Mouse (Mus musculus) ES-E14 (cell line): ENCODE measurements around the gene Rab44. TPM values are rescaled to one million over a fixed set of nuclear protein-coding genes. Genes with fewer than 3 reads are reported as not detected.

Experiments
- DNase-seq: peaks from one replicate; pipeline ENCODE4 v3.0.0-alpha.2; 2013; ENCODE audit warnings: low read depth, low spot score
- H3K27ac ChIP-seq: 2 replicates; pipeline ENCODE4 v1.5.1; 2012; ENCODE audit warnings: low read depth, mild to moderate bottlenecking, low read length, moderate library complexity, mixed read lengths; ENCODE audit not compliant: poor library complexity, insufficient read depth, severe bottlenecking
- H3K36me3 ChIP-seq: 2 replicates; pipeline ENCODE4 v1.6.1; 2012; ENCODE audit warnings: mild to moderate bottlenecking, low read length, moderate library complexity, mixed read lengths; ENCODE audit not compliant: control insufficient read depth, poor library complexity, insufficient read depth, severe bottlenecking
- H3K4me1 ChIP-seq, 2 experiments: fragments of 150-350 bp in 1 of 2; sonication (generic) in 1 of 2; 2 replicates each; pipeline ENCODE4 v1.6.1; 2012; ENCODE audit warnings: low read length in 2 of 2, mild to moderate bottlenecking in 1 of 2, mixed read lengths in 1 of 2; ENCODE audit not compliant: control insufficient read depth in 2 of 2, insufficient read depth in 2 of 2, poor library complexity in 1 of 2
- H3K4me3 ChIP-seq, 2 experiments: fragments of 150-350 bp in 1 of 2; sonication (generic) in 1 of 2; 2 replicates each; pipeline ENCODE4 v1.5.1; 2012; ENCODE audit warnings: low read length in 2 of 2, low read depth in 1 of 2, mild to moderate bottlenecking in 1 of 2, mixed read lengths in 1 of 2; ENCODE audit not compliant: insufficient read depth in 1 of 2, poor library complexity in 1 of 2, severe bottlenecking in 1 of 2
- H3K9ac ChIP-seq: 2 replicates; pipeline ENCODE4 v1.6.1; 2012; ENCODE audit warnings: low read depth, mild to moderate bottlenecking, low read length, mixed read lengths; ENCODE audit not compliant: poor library complexity, insufficient read depth, severe bottlenecking
- H3K9me3 ChIP-seq: fragments of 150-350 bp; sonication (generic); 2 replicates; pipeline ENCODE4 v1.6.1; 2012; ENCODE audit warnings: low read depth, mild to moderate bottlenecking, low read length; ENCODE audit not compliant: control insufficient read depth, insufficient read depth
- CHD2 ChIP-seq: IDR thresholded peaks from 2 replicates; pipeline ENCODE4 v1.6.1; 2014; ENCODE audit warnings: mild to moderate bottlenecking, low read depth, low read length, inconsistent platforms
- HCFC1 ChIP-seq: IDR thresholded peaks from 2 replicates; pipeline ENCODE4 v1.6.1; 2012; ENCODE audit warnings: low read length, inconsistent platforms, borderline replicate concordance; ENCODE audit not compliant: insufficient read depth
- MAFK ChIP-seq: IDR thresholded peaks from 2 replicates; pipeline ENCODE4 v1.6.1; 2014; ENCODE audit warnings: mild to moderate bottlenecking, low read depth, low read length, inconsistent platforms; ENCODE audit not compliant: insufficient read depth
- ZC3H11A ChIP-seq: IDR thresholded peaks from 2 replicates; pipeline ENCODE4 v1.6.1; 2012; ENCODE audit warnings: low read depth, mild to moderate bottlenecking, inconsistent platforms, low read length, borderline replicate concordance
- ZNF384 ChIP-seq: IDR thresholded peaks from 2 replicates; pipeline ENCODE4 v1.6.1; 2012; ENCODE audit warnings: low read depth, low read length, inconsistent platforms
- in situ Hi-C, 2 experiments: fragments of 600-800 bp; cut with MboI; formaldehyde crosslinking; loops; one replicate each; pipeline ENCODE4 v1.15.1; 2025; ENCODE audit warnings: low sequenced_read_pairs in 2 of 2, inconsistent platforms in 1 of 2; ENCODE audit not compliant: unreplicated experiment in 2 of 2
- total RNA-seq: library from RNA; depleted of rRNA; stranded (reverse); fragments of 300-350 nt; gene quantifications from 2 replicates; pipeline ENCODE4 v1.2.3, GENCODE M21; 2012; rRNA removed

The Rab44 gene
- total RNA-seq, 1 experiment = 0.31 TPM

DNA sequence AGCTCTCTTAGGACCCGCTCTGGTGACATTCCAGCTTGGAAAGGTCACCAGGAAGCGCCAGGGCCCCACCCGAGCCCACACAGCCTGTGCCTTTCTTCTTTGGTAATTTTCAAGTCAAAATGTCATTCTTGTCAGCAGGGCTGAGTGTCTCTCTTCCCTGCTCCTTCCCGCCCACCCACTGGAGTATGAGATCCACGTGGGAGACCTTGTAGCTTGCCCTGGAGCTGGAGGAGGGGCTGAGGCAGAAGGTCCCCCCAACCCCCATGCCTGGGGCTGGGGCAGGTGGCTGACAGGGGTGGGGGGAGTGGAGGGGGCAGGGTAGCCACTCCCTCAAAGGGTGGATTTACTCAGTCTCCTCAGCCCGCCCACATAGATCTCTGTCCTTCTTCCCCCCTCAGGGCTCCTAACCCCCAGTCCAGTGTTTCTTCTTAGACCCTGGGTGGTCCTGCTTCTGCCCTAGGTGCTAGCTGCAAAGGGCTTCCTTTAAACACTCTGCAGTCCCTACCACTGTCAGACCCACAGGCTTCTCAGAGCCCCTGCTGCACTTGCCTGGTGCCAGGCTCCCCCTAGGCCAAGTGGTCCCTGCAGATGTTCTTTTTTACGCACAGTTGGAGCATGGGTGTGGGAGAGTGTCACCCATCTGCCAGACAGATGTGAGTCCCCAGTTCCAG lies 71.6 kb downstream of the Rab44 start:
- TF ChIP-seq MAFK (no peak), ZC3H11A (no peak), ZNF384 (no peak), CHD2 (no peak), HCFC1 (no peak)
- DNase-seq = no peak
- Histone ChIP-seq H3K9ac (no peak overlapping the region; the same call in 1 of the 2 replicates), H3K27ac (peak overlapping the region; percentile 14; the same call in 1 of the 2 replicates), H3K9me3 (no peaks in the 10 kb centered on the region), H3K4me1 (peaks cover 10 to 42% of the 10 kb centered on the region in 2 experiments; a peak in 3 of 4 replicates), H3K4me3 (no peak overlapping the region), H3K36me3 (no peaks in the 10 kb centered on the region)
- in situ Hi-C loops = no loop called here

DNA sequence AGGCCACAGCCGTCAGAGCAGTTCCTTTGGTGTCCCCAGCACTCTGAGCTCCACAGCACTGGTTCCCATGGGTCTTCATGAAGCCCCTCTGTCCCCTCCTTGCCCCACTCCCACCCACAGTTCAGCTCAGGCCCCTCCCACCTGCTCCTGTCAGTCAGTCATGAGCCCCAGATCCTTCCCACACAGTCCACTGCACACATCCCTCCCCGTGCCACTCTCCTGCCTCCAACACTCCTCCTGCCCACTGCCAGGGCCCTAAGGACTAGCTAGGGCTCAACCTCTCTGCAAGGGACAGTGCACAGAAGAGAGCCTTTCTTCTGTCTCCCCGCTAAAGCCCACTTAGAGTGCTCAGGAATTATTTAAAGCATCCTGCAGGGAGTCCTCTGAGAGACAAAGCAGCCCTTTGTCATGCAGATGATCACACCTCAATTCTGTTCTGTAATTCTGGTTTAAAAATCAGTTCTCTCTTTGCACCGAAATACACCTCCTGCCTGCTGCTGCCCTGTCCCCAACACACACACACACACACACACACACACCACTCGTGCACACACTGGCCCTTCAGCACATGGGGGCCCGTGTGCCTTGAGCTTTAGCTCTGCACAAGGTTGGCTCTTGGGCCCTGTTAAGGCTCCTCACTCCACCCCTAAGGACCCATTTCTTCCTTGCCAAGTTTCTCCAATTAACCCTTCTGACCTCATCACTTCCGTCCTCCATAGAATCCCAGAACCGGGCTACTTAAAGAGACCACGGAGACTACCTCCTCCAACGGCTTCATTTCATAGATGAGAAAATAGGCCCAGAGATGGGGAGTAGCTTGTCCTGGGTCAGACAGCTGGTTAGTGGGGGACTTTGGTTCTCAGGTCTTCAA lies 73.3 kb downstream of the Rab44 start:
- Histone ChIP-seq H3K27ac (peak overlapping the region; percentile 31; the same call in 1 of the 2 replicates), H3K9ac (no peak overlapping the region), H3K4me1 (peaks cover 10 to 43% of the 10 kb centered on the region in 2 experiments; a peak in 3 of 4 replicates)

DNA sequence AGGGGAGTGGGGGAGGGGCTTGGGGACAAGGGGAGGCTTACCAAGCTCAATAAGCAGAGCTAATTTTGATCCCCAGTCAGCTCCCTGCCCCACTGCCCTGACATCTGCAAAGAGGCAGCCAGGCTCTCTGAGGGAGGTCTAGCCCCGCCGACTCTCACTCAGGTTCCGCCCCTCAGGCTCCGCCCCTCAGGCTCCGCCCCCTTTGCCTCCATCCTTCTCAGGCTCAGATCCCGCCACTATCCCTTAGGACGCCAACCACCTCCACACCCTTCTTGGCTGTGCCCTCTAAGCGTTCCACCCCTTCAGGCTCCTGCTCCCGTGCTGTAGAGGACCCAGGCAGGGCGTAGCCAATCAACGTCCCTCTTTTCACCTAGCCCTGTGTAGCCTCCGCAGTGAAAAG lies 75.0 kb downstream of the Rab44 start:
- TF ChIP-seq HCFC1 (no peak), ZC3H11A (no peak), ZNF384 (no peak), MAFK (no peak), CHD2 (no peak)
- no peak overlapping the region for H3K27ac ChIP-seq
- H3K9me3 ChIP-seq = no peaks in the 10 kb centered on the region
- H3K36me3 ChIP-seq = no peaks in the 10 kb centered on the region
- H3K4me1 ChIP-seq = peaks cover 12 to 49% of the 10 kb centered on the region in 2 experiments; a peak in 3 of 4 replicates
- peak; percentile 95 for DNase-seq
- H3K4me3 ChIP-seq = peak overlapping the region; percentile 39 to 65
- in situ Hi-C loops = no loop called here
- peak overlapping the region; percentile 6; the same call in 1 of the 2 replicates for H3K9ac ChIP-seq

More for the DNA sequence above, 73.3 kb downstream of the Rab44 start:
- no peak for TF ChIP-seq CHD2
- TF ChIP-seq ZNF384 = no peak
- no peak for TF ChIP-seq ZC3H11A
- no peak for TF ChIP-seq HCFC1
- no peak for TF ChIP-seq MAFK
- no peak for DNase-seq
- H3K9me3 ChIP-seq = no peaks in the 10 kb centered on the region
- no peaks in the 10 kb centered on the region for H3K36me3 ChIP-seq
- H3K4me3 ChIP-seq = no peak overlapping the region
- in situ Hi-C loops = no loop called here

GRCm38 (mm10) chr17:29195579-29195978 lies 81.6 kb downstream of the Rab44 start:
- Histone ChIP-seq H3K27ac (no peak overlapping the region), H3K9me3 (no peaks in the 10 kb centered on the region), H3K4me1 (peaks cover 5 to 19% of the 10 kb centered on the region in 2 experiments), H3K4me3 (no peak overlapping the region), H3K9ac (no peak overlapping the region), H3K36me3 (no peaks in the 10 kb centered on the region)
- no peak for TF ChIP-seq HCFC1
- TF ChIP-seq ZC3H11A = no peak
- TF ChIP-seq CHD2 = no peak
- no peak for TF ChIP-seq ZNF384
- no peak for TF ChIP-seq MAFK
- no peak for DNase-seq
- in situ Hi-C loops = no loop called here

Other genes starting within 250 kb of the Rab44 start
- gene 4930539E08Rik, start 198.8 kb upstream of the Rab44 start, total RNA-seq = 1.2 and 1.4 TPM in 2 replicates
- gene Pxt1, start 170.3 kb upstream of the Rab44 start, total RNA-seq = 0.36 and 1.4 TPM in 2 replicates
- 39.6 and 46.9 TPM in 2 replicates for gene Kctd20, start 162.2 kb upstream of the Rab44 start, total RNA-seq
- 78.0 and 85.7 TPM in 2 replicates for gene Stk38, start 106.2 kb upstream of the Rab44 start, total RNA-seq
- gene Srsf3, start 81.5 kb upstream of the Rab44 start, total RNA-seq = 317 and 391 TPM in 2 replicates
- gene Cdkn1a, start 23.2 kb upstream of the Rab44 start, total RNA-seq = 17.8 and 32.3 TPM in 2 replicates
- 5.1 and 5.8 TPM in 2 replicates for gene Cpne5, start 124.0 kb downstream of the Rab44 start, total RNA-seq
- gene Ppil1, start 150.0 kb downstream of the Rab44 start, total RNA-seq = 134 and 157 TPM in 2 replicates
- gene BC004004, start 154.6 kb downstream of the Rab44 start, total RNA-seq = 50.9 and 54.5 TPM in 2 replicates
- 0.37 and 0.71 TPM in 2 replicates for gene Pi16, start 203.5 kb downstream of the Rab44 start, total RNA-seq
- gene Mtch1, start 233.8 kb downstream of the Rab44 start, total RNA-seq = 187 and 217 TPM in 2 replicates
- 1.9 and 3.8 TPM in 2 replicates for gene Fgd2, start 246.8 kb downstream of the Rab44 start, total RNA-seq